Mouse (Mus musculus): ENCODE data around the gene Chka.

DNA sequence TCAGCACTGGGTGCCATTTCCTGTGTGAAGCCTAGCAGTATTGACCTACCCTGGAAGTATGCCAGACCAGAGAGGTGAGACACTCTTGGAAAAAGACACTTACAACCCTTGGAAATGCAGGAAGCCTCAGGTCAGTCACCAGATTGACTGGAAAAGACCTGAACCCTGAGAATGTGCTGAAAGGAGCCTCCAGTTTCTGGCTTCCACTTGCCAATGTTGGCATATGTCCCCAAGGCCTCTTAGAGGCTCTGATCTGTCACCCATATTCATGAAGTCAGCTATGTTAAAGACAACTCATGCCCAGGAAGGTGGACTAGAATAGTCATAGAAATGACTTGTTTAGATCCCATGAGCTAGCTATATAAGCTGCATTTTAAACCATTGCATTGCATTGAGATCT is 19.9 kb downstream of the Chka start:
- TF ChIP-seq CTCF (IDR thresholded peaks at IDR 0.05; ENCODE audit: low read depth): no peak
- TF ChIP-seq EP300 (IDR thresholded peaks at IDR 0.05; ENCODE audit: low read depth): no peak

All from heart, postnatal 0 days (tissue).